Mouse (Mus musculus): Measurements from ENCODE around the gene Gria1.

GRCm38 (mm10) chr11:57319374-57319773, 308.2 kb downstream of the Gria1 start:
- TF ChIP-seq CEBPB (IDR thresholded peaks at IDR 0.05; ENCODE audit: low read depth), result no peak
- TF ChIP-seq CTCF (IDR thresholded peaks at IDR 0.05; ENCODE audit: control insufficient read depth, insufficient read depth, insufficient read length), result no peak
- no peak for TF ChIP-seq MAX (IDR thresholded peaks at IDR 0.05)
- no peak for TF ChIP-seq MYOG (IDR thresholded peaks at IDR 0.05; ENCODE audit: control insufficient read depth, extremely low read depth, insufficient read length)
- no peak for TF ChIP-seq MYOD1 (IDR thresholded peaks at IDR 0.05; ENCODE audit: control insufficient read depth, insufficient read length, low read depth)
